Mouse (Mus musculus) cerebellum, postnatal 10 days (tissue): ENCODE measurements at regions not wholly inside any gene's neighbourhood (a gene's known extent, or its start where the extent isn't known, plus 50 kb on each side); places are given as distances from the start of the nearest gene placed in this dataset.
A peak's percentile ranks its signal among the peaks of the same experiment; 100 is the strongest.

Experiments used
- DNase-seq, 2 experiments: peaks; one replicate each; pipeline ENCODE4 v3.0.0; 2021; ENCODE audit warnings: mixed read lengths in 2 of 2

- DNase-seq = peak; percentile 56
Measured at GRCm38 (mm10) chr17:83959159-83959848, 111.5 kb upstream of the Haao start.

- DNase-seq = no peak
Measured at GRCm38 (mm10) chr17:83958706-83959105, 110.9 kb upstream of the Haao start.

GRCm38 (mm10) chr17:83957661-83958540 is 110.1 kb upstream of the Haao start:
- no peak for DNase-seq

- no peak for DNase-seq
Measured at GRCm38 (mm10) chr17:83956821-83957565, 109.2 kb upstream of the Haao start.

- DNase-seq = no peak
Measured at GRCm38 (mm10) chr17:83955978-83956377, 108.2 kb upstream of the Haao start.

GRCm38 (mm10) chr17:83955058-83955697 is 107.4 kb upstream of the Haao start:
- DNase-seq = no peak

GRCm38 (mm10) chr17:83954291-83955057 is 106.7 kb upstream of the Haao start:
- DNase-seq = peak in 1 of 2 experiments; percentile 37

GRCm38 (mm10) chr17:83953656-83954055 is 105.9 kb upstream of the Haao start:
- DNase-seq = no peak

GRCm38 (mm10) chr17:83946718-83947117 is 99.0 kb upstream of the Haao start:
- no peak for DNase-seq

- DNase-seq = no peak
Measured at GRCm38 (mm10) chr17:83939344-83939743, 91.6 kb upstream of the Haao start.

GRCm38 (mm10) chr17:83938671-83939244 is 91.0 kb upstream of the Haao start:
- DNase-seq = peak; percentile 77 to 83

- DNase-seq = peak; percentile 72 to 76
Measured at GRCm38 (mm10) chr17:83937576-83937975, 89.8 kb upstream of the Haao start.

GRCm38 (mm10) chr17:83936677-83937076 is 88.9 kb upstream of the Haao start:
- DNase-seq = no peak

GRCm38 (mm10) chr17:83935969-83936368 is 88.2 kb upstream of the Haao start:
- DNase-seq = no peak

GRCm38 (mm10) chr17:83935232-83935631 is 87.5 kb upstream of the Haao start:
- DNase-seq = no peak

GRCm38 (mm10) chr17:83933743-83934142 is 86.0 kb upstream of the Haao start:
- no peak for DNase-seq

- no peak for DNase-seq
Measured at GRCm38 (mm10) chr17:83930401-83930800, 82.6 kb upstream of the Haao start.

GRCm38 (mm10) chr17:83927749-83928387 is 80.1 kb upstream of the Haao start:
- peak; percentile 22 to 48 for DNase-seq

- no peak for DNase-seq
Measured at GRCm38 (mm10) chr17:83924259-83924922, 76.6 kb upstream of the Haao start.

GRCm38 (mm10) chr17:83920894-83921293 is 73.1 kb upstream of the Haao start:
- DNase-seq = no peak
